Mouse (Mus musculus): ENCODE results near the gene Tsen54. TPM values are rescaled to one million over a fixed set of nuclear protein-coding genes. Genes with fewer than 3 reads are reported as not detected.

The Tsen54 gene
- polyA plus RNA-seq, 1 experiment from 2014 or later, result 24.4 TPM

- 89% methylated on average over 5 of the region's 5 CpGs for WGBS
- Histone ChIP-seq H3K9me3 (no peaks in the 10 kb centered on the region), H3K4me3 (no peak overlapping the region), H3K4me2 (no peak overlapping the region), H3K36me3 (peaks cover 59% of the 10 kb centered on the region), H3K4me1 (peaks cover 23% of the 10 kb centered on the region), H3K27me3 (replicated peaks) (no peaks in the 10 kb centered on the region), H3K27ac (replicated peaks) (no peak overlapping the region), H3K9ac (no peak overlapping the region)
- ATAC-seq (ENCODE audit: extremely low read depth, insufficient number of reproducible peaks, low FRiP score, low TSS enrichment), result no peak
Observed at GRCm38 (mm10) chr11:115817331-115817730, 2.8 kb downstream of the Tsen54 start.

- Histone ChIP-seq H3K27me3 (replicated peaks) (no peaks in the 10 kb centered on the region), H3K9me3 (no peaks in the 10 kb centered on the region), H3K4me1 (peaks cover 25% of the 10 kb centered on the region), H3K4me2 (no peak overlapping the region), H3K27ac (replicated peaks) (no peak overlapping the region), H3K36me3 (peaks cover 67% of the 10 kb centered on the region), H3K9ac (no peak overlapping the region), H3K4me3 (no peak overlapping the region)
- WGBS, result 83% methylated on average over 16 of the region's 16 CpGs
- no peak for ATAC-seq (ENCODE audit: extremely low read depth, insufficient number of reproducible peaks, low FRiP score, low TSS enrichment)
Observed at GRCm38 (mm10) chr11:115819915-115820623, 5.5 kb downstream of the Tsen54 start.

- 0 out of 2 replicates have a peak, but pooled peaks cover 3% of the 10 kb centered on the region for H3K27me3 ChIP-seq (replicated peaks)
- WGBS, result 64% methylated on average over 4 of the region's 4 CpGs
Observed at GRCm38 (mm10) chr11:115821001-115821400, 6.5 kb downstream of the Tsen54 start.

GRCm38 (mm10) chr11:115823774-115824740 lies 9.5 kb downstream of the Tsen54 start, which contains the start of gene Llgl2:
Llgl2 (plus strand) TSS chr11:115824049.
- Histone ChIP-seq H3K9ac (peak within 1 kb of the TSS; percentile 88), H3K4me3 (peak within 1 kb of the TSS; percentile 88), H3K4me1 (peaks cover 38% of the 10 kb centered on the region), H3K9me3 (no peaks in the 10 kb centered on the region), H3K27me3 (replicated peaks) (0 out of 2 replicates have a peak, but pooled peaks cover 4% of the 10 kb centered on the region), H3K27ac (replicated peaks) (peak within 1 kb of the TSS; percentile 22; the same call in 1 of the 2 replicates), H3K36me3 (peaks cover 39% of the 10 kb centered on the region), H3K4me2 (peak within 1 kb of the TSS; percentile 99)
- under 1% methylated on average over 86 of the region's 87 CpGs for WGBS
- peak; percentile 92 for ATAC-seq (ENCODE audit: extremely low read depth, insufficient number of reproducible peaks, low FRiP score, low TSS enrichment)

More at GRCm38 (mm10) chr11:115821001-115821400, 6.5 kb downstream of the Tsen54 start:
- Histone ChIP-seq H3K9ac (no peak overlapping the region), H3K36me3 (peaks cover 66% of the 10 kb centered on the region), H3K4me2 (no peak overlapping the region), H3K4me1 (peaks cover 23% of the 10 kb centered on the region), H3K4me3 (no peak overlapping the region), H3K9me3 (no peaks in the 10 kb centered on the region), H3K27ac (replicated peaks) (no peak overlapping the region)
- ATAC-seq (ENCODE audit: extremely low read depth, insufficient number of reproducible peaks, low FRiP score, low TSS enrichment), result no peak

- Histone ChIP-seq H3K4me2 (peak overlapping the region; percentile 99), H3K36me3 (peaks cover 32% of the 10 kb centered on the region), H3K4me3 (peak overlapping the region; percentile 88), H3K4me1 (peaks cover 46% of the 10 kb centered on the region), H3K9ac (peak overlapping the region; percentile 88), H3K9me3 (no peaks in the 10 kb centered on the region), H3K27me3 (replicated peaks) (0 out of 2 replicates have a peak, but pooled peaks cover 4% of the 10 kb centered on the region), H3K27ac (replicated peaks) (0 out of 2 replicates have a peak overlapping the region, but pooled peaks have one; percentile 22)
- WGBS, result 13% methylated on average over 11 of the region's 11 CpGs
- ATAC-seq (ENCODE audit: extremely low read depth, insufficient number of reproducible peaks, low FRiP score, low TSS enrichment), result no peak
Observed at GRCm38 (mm10) chr11:115824813-115825212, 10.3 kb downstream of the Tsen54 start.

- Histone ChIP-seq H3K36me3 (peaks cover 16% of the 10 kb centered on the region), H3K27me3 (replicated peaks) (0 out of 2 replicates have a peak, but pooled peaks cover 4% of the 10 kb centered on the region), H3K9ac (no peak overlapping the region), H3K4me1 (peaks cover 62% of the 10 kb centered on the region), H3K9me3 (no peaks in the 10 kb centered on the region), H3K4me2 (no peak overlapping the region), H3K4me3 (no peak overlapping the region), H3K27ac (replicated peaks) (no peak overlapping the region)
- 55% methylated on average over 5 of the region's 5 CpGs for WGBS
- no peak for ATAC-seq (ENCODE audit: extremely low read depth, insufficient number of reproducible peaks, low FRiP score, low TSS enrichment)
Observed at GRCm38 (mm10) chr11:115826487-115826886, 12.0 kb downstream of the Tsen54 start.

GRCm38 (mm10) chr11:115827624-115828023 lies 13.1 kb downstream of the Tsen54 start:
- H3K27me3 ChIP-seq (replicated peaks), result 0 out of 2 replicates have a peak, but pooled peaks cover 4% of the 10 kb centered on the region
- H3K9me3 ChIP-seq, result no peaks in the 10 kb centered on the region
- H3K36me3 ChIP-seq, result peaks cover 4% of the 10 kb centered on the region
- no peak for ATAC-seq (ENCODE audit: extremely low read depth, insufficient number of reproducible peaks, low FRiP score, low TSS enrichment)
- no peak overlapping the region for H3K4me3 ChIP-seq
- H3K4me2 ChIP-seq, result no peak overlapping the region
- peaks cover 74% of the 10 kb centered on the region for H3K4me1 ChIP-seq
- H3K27ac ChIP-seq (replicated peaks), result no peak overlapping the region
- WGBS, result 77% methylated on average over 6 of the region's 6 CpGs
- no peak overlapping the region for H3K9ac ChIP-seq

GRCm38 (mm10) chr11:115829036-115829435 lies 14.5 kb downstream of the Tsen54 start:
- peak overlapping the region; percentile 8 for H3K27ac ChIP-seq (replicated peaks)
- no peak overlapping the region for H3K4me2 ChIP-seq
- no peaks in the 10 kb centered on the region for H3K9me3 ChIP-seq
- peaks cover 82% of the 10 kb centered on the region for H3K4me1 ChIP-seq
- no peaks in the 10 kb centered on the region for H3K36me3 ChIP-seq
- WGBS, result 41% methylated on average over 4 of the region's 4 CpGs
- ATAC-seq (ENCODE audit: extremely low read depth, insufficient number of reproducible peaks, low FRiP score, low TSS enrichment), result no peak
- no peak overlapping the region for H3K4me3 ChIP-seq
- peak overlapping the region; percentile 63 for H3K9ac ChIP-seq
- 0 out of 2 replicates have a peak, but pooled peaks cover 4% of the 10 kb centered on the region for H3K27me3 ChIP-seq (replicated peaks)

GRCm38 (mm10) chr11:115830550-115831325 lies 16.2 kb downstream of the Tsen54 start:
- ATAC-seq (ENCODE audit: extremely low read depth, insufficient number of reproducible peaks, low FRiP score, low TSS enrichment), result no peak
- WGBS, result 20% methylated on average over 25 of the region's 25 CpGs
- Histone ChIP-seq H3K4me1 (peaks cover 85% of the 10 kb centered on the region), H3K27me3 (replicated peaks) (0 out of 2 replicates have a peak, but pooled peaks cover 4% of the 10 kb centered on the region), H3K4me2 (peak overlapping the region; percentile 32), H3K9me3 (no peaks in the 10 kb centered on the region), H3K36me3 (no peaks in the 10 kb centered on the region), H3K9ac (peak overlapping the region; percentile 61), H3K4me3 (no peak overlapping the region), H3K27ac (replicated peaks) (peak overlapping the region; percentile 93)

GRCm38 (mm10) chr11:115831518-115831917 lies 17.0 kb downstream of the Tsen54 start:
- Histone ChIP-seq H3K27ac (replicated peaks) (peak overlapping the region; percentile 93), H3K9ac (peak overlapping the region; percentile 61), H3K4me3 (no peak overlapping the region), H3K36me3 (no peaks in the 10 kb centered on the region), H3K4me1 (peaks cover 84% of the 10 kb centered on the region), H3K27me3 (replicated peaks) (no peaks in the 10 kb centered on the region), H3K4me2 (peak overlapping the region; percentile 32), H3K9me3 (no peaks in the 10 kb centered on the region)
- 33% methylated on average over 3 of the region's 3 CpGs for WGBS
- no peak for ATAC-seq (ENCODE audit: extremely low read depth, insufficient number of reproducible peaks, low FRiP score, low TSS enrichment)
